ENCODE assay signal across 30 mouse cellular contexts in genomic region chr5:30701866-30702265, GRCm38 (mm10). TPM values are rescaled to one million over a fixed set of nuclear protein-coding genes. Genes with fewer than 3 reads are reported as not detected.
DNase-seq lines count a peak whose midpoint lies in the region; ATAC-seq and TF ChIP-seq lines count a peak whose summit lies in the region.
"Had no signal": no experiment of that assay in that cellular context is flagged by ENCODE, and none has a peak within 500 bp of the region (broad histone marks: within the 10 kb centered on the region; RNA-seq: fewer than 3 reads in every experiment).

No protein-coding gene starts in this region.

- H3K4me2 ChIP-seq in midbrain, embryonic 11.5 days, result no peak overlapping the region
- no peak overlapping the region for H3K4me2 ChIP-seq in midbrain, embryonic 16.5 days (ENCODE audit: low read length)
- H3K4me2 ChIP-seq: embryonic facial prominence, embryonic 12.5 days; embryonic facial prominence, embryonic 15.5 days; forebrain, embryonic 12.5 days; heart, embryonic 13.5 days; hindbrain, embryonic 14.5 days had no signal

- H3K9ac ChIP-seq in midbrain, embryonic 11.5 days (ENCODE audit: low read length), result no peak overlapping the region
- no peak overlapping the region for H3K9ac ChIP-seq in midbrain, embryonic 16.5 days (ENCODE audit: low read depth, low read length)
- H3K9ac ChIP-seq in MEL (ENCODE audit: control insufficient read depth, low read depth, low read length, poor library complexity, severe bottlenecking), result no peak overlapping the region
- H3K9ac ChIP-seq: embryonic facial prominence, embryonic 12.5 days; embryonic facial prominence, embryonic 15.5 days; forebrain, embryonic 12.5 days; heart, embryonic 13.5 days; hindbrain, embryonic 14.5 days had no signal

- H3K27me3 ChIP-seq in heart, embryonic 10.5 days (ENCODE audit: insufficient read depth, poor library complexity, severe bottlenecking), result 0 out of 2 replicates have a peak, but pooled peaks cover under 1% of the 10 kb centered on the region
- H3K27me3 ChIP-seq in midbrain, embryonic 11.5 days (ENCODE audit: control insufficient read depth, insufficient read depth, low read length), result no peaks in the 10 kb centered on the region; the same call in 1 of the 2 replicates
- no peaks in the 10 kb centered on the region for H3K27me3 ChIP-seq in midbrain, embryonic 16.5 days (ENCODE audit: control insufficient read depth, insufficient read depth, low read depth, low read length)
- peaks cover 12 to 29% of the 10 kb centered on the region in 2 experiments for H3K27me3 ChIP-seq in MEL (ENCODE audit: control insufficient read depth in 1 of 2, insufficient read depth in 2 of 2, low read length in 2 of 2)
- H3K27me3 ChIP-seq in embryonic facial prominence, embryonic 10.5 days (replicated peaks; ENCODE audit: low read depth, poor library complexity, severe bottlenecking), result peaks cover 26% of the 10 kb centered on the region
- H3K27me3 ChIP-seq: forebrain, embryonic 12.5 days had no signal

- intact Hi-C loops in heart, postnatal 25 days (cut with DNase I), result no loop called here
- intact Hi-C loops in left cerebral cortex, postnatal 14 days (cut with DNase I), result no loop called here

- TF ChIP-seq RAD21 in MEL (IDR thresholded peaks at IDR 0.05; ENCODE audit: low read depth, low read length), result no peak

- no peak overlapping the region for H3K4me3 ChIP-seq in heart, embryonic 10.5 days
- no peak overlapping the region for H3K4me3 ChIP-seq in midbrain, embryonic 11.5 days (ENCODE audit: low read depth, low read length)
- no peak overlapping the region for H3K4me3 ChIP-seq in midbrain, embryonic 16.5 days (ENCODE audit: low read depth, low read length)
- no peak overlapping the region; a peak in 1 of 4 replicates for H3K4me3 ChIP-seq in MEL (ENCODE audit: control insufficient read depth in 1 of 2, insufficient read depth in 1 of 2, low read depth in 2 of 2, low read length in 2 of 2)
- no peak overlapping the region for H3K4me3 ChIP-seq in embryonic facial prominence, embryonic 10.5 days
- H3K4me3 ChIP-seq: embryonic facial prominence, embryonic 12.5 days; embryonic facial prominence, embryonic 15.5 days; forebrain, embryonic 12.5 days; heart, embryonic 13.5 days had no signal

- no peaks in the 10 kb centered on the region for H3K79me2 ChIP-seq in MEL (ENCODE audit: control insufficient read depth, insufficient read depth, low read length, poor library complexity)

- 82% methylated on average over 3 of the region's 3 CpGs for WGBS in heart, embryonic 10.5 days
- 94% methylated on average over 3 of the region's 3 CpGs for WGBS in midbrain, embryonic 11.5 days
- 90% methylated on average over 3 of the region's 3 CpGs for WGBS in midbrain, embryonic 16.5 days
- WGBS in embryonic facial prominence, embryonic 10.5 days, result 86% methylated on average over 3 of the region's 3 CpGs

- no peak for TF ChIP-seq EP300 in MEL (IDR thresholded peaks at IDR 0.05; ENCODE audit: low read depth in 1 of 2, low read length in 2 of 2)

- no peak for TF ChIP-seq POLR2A in MEL (IDR thresholded peaks at IDR 0.05; ENCODE audit: control insufficient read depth in 1 of 2, insufficient read depth in 1 of 2, low read depth in 1 of 2, low read length in 2 of 2, poor library complexity in 1 of 2)

- peaks cover 15% of the 10 kb centered on the region for H3K4me1 ChIP-seq in heart, embryonic 10.5 days
- H3K4me1 ChIP-seq in midbrain, embryonic 11.5 days (ENCODE audit: control insufficient read depth, insufficient read depth, low read length), result no peaks in the 10 kb centered on the region
- no peaks in the 10 kb centered on the region for H3K4me1 ChIP-seq in midbrain, embryonic 16.5 days (ENCODE audit: control insufficient read depth, insufficient read depth, low read length)
- peaks cover 10 to 15% of the 10 kb centered on the region in 2 experiments for H3K4me1 ChIP-seq in MEL (ENCODE audit: control insufficient read depth in 1 of 2, insufficient read depth in 2 of 2, low read length in 2 of 2)
- peaks cover 22% of the 10 kb centered on the region for H3K4me1 ChIP-seq in embryonic facial prominence, embryonic 10.5 days
- H3K4me1 ChIP-seq: embryonic facial prominence, embryonic 12.5 days; embryonic facial prominence, embryonic 15.5 days had no signal

- TF ChIP-seq CTCF in MEL (IDR thresholded peaks at IDR 0.05 in 2 of 3, conservative IDR thresholded peaks at IDR 0.05 in 1 of 3; ENCODE audit: control insufficient read depth in 1 of 3, insufficient read depth in 1 of 3, low read depth in 2 of 3, low read length in 3 of 3, poor library complexity in 1 of 3, severe bottlenecking in 1 of 3), result no peak

- H3K27ac ChIP-seq in heart, embryonic 10.5 days, result peak overlapping the region; percentile 81
- H3K27ac ChIP-seq in midbrain, embryonic 11.5 days (ENCODE audit: low read depth, low read length), result no peak overlapping the region
- no peak overlapping the region for H3K27ac ChIP-seq in midbrain, embryonic 16.5 days (ENCODE audit: low read length)
- no peak overlapping the region for H3K27ac ChIP-seq in MEL (ENCODE audit: control insufficient read depth, low read depth, low read length)
- H3K27ac ChIP-seq in embryonic facial prominence, embryonic 10.5 days (replicated peaks), result 0 out of 2 replicates have a peak overlapping the region, but pooled peaks have one; percentile 7
- H3K27ac ChIP-seq: embryonic facial prominence, embryonic 12.5 days; embryonic facial prominence, embryonic 15.5 days; forebrain, embryonic 12.5 days; heart, embryonic 13.5 days; hindbrain, embryonic 14.5 days; hindbrain, postnatal 0 days had no signal

- ATAC-seq in midbrain, embryonic 11.5 days (ENCODE audit: low FRiP score), result no peak
- no peak for ATAC-seq in midbrain, embryonic 16.5 days
- ATAC-seq: activated CD4-positive, CD25-positive, alpha-beta regulatory T cell, adult 4 months; forebrain, embryonic 16.5 days; hindbrain, postnatal 0 days; inflammation-experienced regulatory T-cells, adult 6 months had no signal

- DNase-seq in heart, embryonic 10.5 days (ENCODE audit: low spot score), result no peak
- DNase-seq in heart, postnatal 25 days (ENCODE audit: low spot score), result no peak
- DNase-seq in midbrain, embryonic 11.5 days (ENCODE audit: low spot score, missing footprints), result peak; percentile 44
- peak; percentile 66 for DNase-seq in MEL (ENCODE audit: low read depth, low spot score)
- DNase-seq in embryonic facial prominence, embryonic 10.5 days (ENCODE audit: low spot score), result no peak
- no peak for DNase-seq in left cerebral cortex, postnatal 14 days (ENCODE audit: low spot score in 2 of 2)
- no peak for DNase-seq in spleen, adult 12 weeks (ENCODE audit: low spot score)
- DNase-seq: adrenal gland, postnatal 10 days; adrenal gland, postnatal 36 days; B cell, adult 2 months; cerebellum, adult 18-20 months; cerebellum, adult 9-10 months; cerebellum, postnatal 14 days; gastrocnemius, postnatal 10 days; gastrocnemius, postnatal 36 days; heart, postnatal 14 days; kidney, adult 11 months had no signal

- no peaks in the 10 kb centered on the region for H3K36me3 ChIP-seq in heart, embryonic 10.5 days
- H3K36me3 ChIP-seq in midbrain, embryonic 11.5 days (ENCODE audit: control insufficient read depth, insufficient read depth, low read length), result no peaks in the 10 kb centered on the region
- no peaks in the 10 kb centered on the region for H3K36me3 ChIP-seq in midbrain, embryonic 16.5 days (ENCODE audit: control insufficient read depth, insufficient read depth, low read length)
- peaks cover 0 to 2% of the 10 kb centered on the region in 2 experiments; a peak in 2 of 4 replicates for H3K36me3 ChIP-seq in MEL (ENCODE audit: control insufficient read depth in 1 of 2, insufficient read depth in 2 of 2, low read length in 2 of 2)
- no peaks in the 10 kb centered on the region for H3K36me3 ChIP-seq in embryonic facial prominence, embryonic 10.5 days (replicated peaks)
- H3K36me3 ChIP-seq: embryonic facial prominence, embryonic 12.5 days; embryonic facial prominence, embryonic 15.5 days; forebrain, embryonic 12.5 days; G1E; heart, embryonic 13.5 days had no signal

- no peaks in the 10 kb centered on the region for H3K9me3 ChIP-seq in heart, embryonic 10.5 days
- no peaks in the 10 kb centered on the region for H3K9me3 ChIP-seq in midbrain, embryonic 11.5 days (ENCODE audit: control insufficient read depth, low read length)
- no peaks in the 10 kb centered on the region for H3K9me3 ChIP-seq in midbrain, embryonic 16.5 days (replicated peaks; ENCODE audit: control insufficient read depth, low read length, poor library complexity, severe bottlenecking)
- no peaks in the 10 kb centered on the region for H3K9me3 ChIP-seq in MEL (replicated peaks; ENCODE audit: insufficient read depth, low read length)
- no peaks in the 10 kb centered on the region for H3K9me3 ChIP-seq in embryonic facial prominence, embryonic 10.5 days
- H3K9me3 ChIP-seq: embryonic facial prominence, embryonic 12.5 days; embryonic facial prominence, embryonic 15.5 days; forebrain, embryonic 12.5 days; heart, embryonic 13.5 days had no signal

RNA-seq across cellular contexts. Expression of gene Dpysl5, which starts 9.5 kb away (rescaled TPM):
- 4.0 and 5.6 TPM in 2 replicates for polyA plus RNA-seq in heart, embryonic 10.5 days (2016; fragmentation: Nextera tagmentation; extraction: Ambion mirVana)
- total RNA-seq in heart, postnatal 25 days (2021), result under 1 TPM; 0.29 to 0.45 TPM
- 81.4 and 89.1 TPM in 2 replicates for polyA plus RNA-seq in midbrain, embryonic 11.5 days (2014; fragmentation: Nextera tagmentation; extraction: Ambion mirVana)
- polyA plus RNA-seq in midbrain, embryonic 16.5 days (2015; fragmentation: Nextera tagmentation; extraction: Ambion mirVana), result 284 and 306 TPM in 2 replicates
- total RNA-seq in MEL (2012; rRNA removed), result not detected in 2 replicates
- polyA plus RNA-seq in MEL (2012; ENCODE audit: insufficient read depth in 1 of 2, insufficient read length in 2 of 2, low read depth in 1 of 2, low replicate concordance in 2 of 2, missing spikeins in 1 of 2), result not detected
- polyA plus RNA-seq in embryonic facial prominence, embryonic 10.5 days (2016; fragmentation: Nextera tagmentation; extraction: Ambion mirVana), result 32.8 and 39.6 TPM in 2 replicates
- 100 to 1,000 TPM; 102 to 111 TPM for total RNA-seq in left cerebral cortex, postnatal 14 days (2021)
- total RNA-seq: granulocyte monocyte progenitor cell, adult 5-6 weeks; hematopoietic stem cell, adult 5-6 weeks had no signal
- polyA plus RNA-seq: activated CD4-positive, CD25-positive, alpha-beta regulatory T cell, adult 4 months; G1E had no signal

RNA-seq across cellular contexts. Expression of gene Cenpa, which starts 35.3 kb away (rescaled TPM):
- 323 and 372 TPM in 2 replicates for polyA plus RNA-seq in heart, embryonic 10.5 days (2016; fragmentation: Nextera tagmentation; extraction: Ambion mirVana)
- total RNA-seq in heart, postnatal 25 days (2021), result 10 to 100 TPM; 42.0 to 43.0 TPM
- polyA plus RNA-seq in midbrain, embryonic 11.5 days (2014; fragmentation: Nextera tagmentation; extraction: Ambion mirVana), result 398 and 399 TPM in 2 replicates
- polyA plus RNA-seq in midbrain, embryonic 16.5 days (2015; fragmentation: Nextera tagmentation; extraction: Ambion mirVana), result 22.6 and 30.5 TPM in 2 replicates
- total RNA-seq in MEL (2012; rRNA removed), result 341 and 345 TPM in 2 replicates
- polyA plus RNA-seq in MEL (2012; ENCODE audit: insufficient read depth in 1 of 2, insufficient read length in 2 of 2, low read depth in 1 of 2, low replicate concordance in 2 of 2, missing spikeins in 1 of 2), result 100 to 1,000 TPM; 100 to 566 TPM
- 458 and 467 TPM in 2 replicates for polyA plus RNA-seq in embryonic facial prominence, embryonic 10.5 days (2016; fragmentation: Nextera tagmentation; extraction: Ambion mirVana)
- total RNA-seq in left cerebral cortex, postnatal 14 days (2021), result 1 to 10 TPM; 8.1 to 9.5 TPM

RNA-seq across cellular contexts. Expression of gene Slc35f6, which starts 54.1 kb away (rescaled TPM):
- polyA plus RNA-seq in heart, embryonic 10.5 days (2016; fragmentation: Nextera tagmentation; extraction: Ambion mirVana), result 25.5 and 28.4 TPM in 2 replicates
- total RNA-seq in heart, postnatal 25 days (2021), result 10 to 100 TPM; 44.1 to 47.2 TPM
- 22.6 and 28.4 TPM in 2 replicates for polyA plus RNA-seq in midbrain, embryonic 11.5 days (2014; fragmentation: Nextera tagmentation; extraction: Ambion mirVana)
- 32.3 and 33.0 TPM in 2 replicates for polyA plus RNA-seq in midbrain, embryonic 16.5 days (2015; fragmentation: Nextera tagmentation; extraction: Ambion mirVana)
- 15.7 and 18.0 TPM in 2 replicates for total RNA-seq in MEL (2012; rRNA removed)
- 10 to 100 TPM in 1 of 2 experiments, not detected in 1; 32.4 TPM for polyA plus RNA-seq in MEL (2012; ENCODE audit: insufficient read depth in 1 of 2, insufficient read length in 2 of 2, low read depth in 1 of 2, low replicate concordance in 2 of 2, missing spikeins in 1 of 2)
- polyA plus RNA-seq in embryonic facial prominence, embryonic 10.5 days (2016; fragmentation: Nextera tagmentation; extraction: Ambion mirVana), result 24.3 and 24.4 TPM in 2 replicates
- 10 to 100 TPM; 32.2 to 37.4 TPM for total RNA-seq in left cerebral cortex, postnatal 14 days (2021)

Comparison
In these comparisons a context has a peak if more than half of its experiments do, and no peak if none do; other contexts are left out.
1. DNase-seq: peak in midbrain, embryonic 11.5 days (single experiment) and MEL (single experiment); none in heart, embryonic 10.5 days (single experiment), heart, postnatal 25 days (single experiment), embryonic facial prominence, embryonic 10.5 days (single experiment), left cerebral cortex, postnatal 14 days (0 of 2) and spleen, adult 12 weeks (single experiment).
2. H3K27ac ChIP-seq: peak in heart, embryonic 10.5 days (single experiment) and embryonic facial prominence, embryonic 10.5 days (single experiment); none in midbrain, embryonic 11.5 days (single experiment), midbrain, embryonic 16.5 days (single experiment) and MEL (single experiment).